Mouse (Mus musculus) MEL (cell line): Measurements from ENCODE around the gene Rpl41. TPM values are rescaled to one million over a fixed set of nuclear protein-coding genes. Genes with fewer than 3 reads are reported as not detected.

ENCODE experiments used
- DNase-seq: peaks from one replicate; pipeline ENCODE4 v3.0.0; 2011; ENCODE audit warnings: low read depth, low spot score
- H3K27ac ChIP-seq: 2 replicates; pipeline ENCODE4 v1.5.1; 2012; ENCODE audit warnings: low read depth, mild to moderate bottlenecking, control low read depth, low read length, moderate library complexity; ENCODE audit not compliant: control insufficient read depth
- H3K27me3 ChIP-seq, 2 experiments: fragments of 150-350 bp in 1 of 2; sonication (generic) in 1 of 2; 2 replicates each; pipeline ENCODE4 v1.6.1; 2012; ENCODE audit warnings: low read length in 2 of 2, mild to moderate bottlenecking in 2 of 2, improper control_type of control experiment in 1 of 2, moderate library complexity in 1 of 2; ENCODE audit not compliant: insufficient read depth in 2 of 2, control insufficient read depth in 1 of 2
- H3K36me3 ChIP-seq, 2 experiments: 2 replicates each; pipeline ENCODE4 v1.6.1; 2012 to 2014; ENCODE audit warnings: low read length in 2 of 2, improper control_type of control experiment in 1 of 2, inconsistent platforms in 1 of 2, mild to moderate bottlenecking in 1 of 2; ENCODE audit not compliant: insufficient read depth in 2 of 2, control insufficient read depth in 1 of 2
- H3K4me1 ChIP-seq, 2 experiments: fragments of 150-350 bp in 1 of 2; sonication (generic) in 1 of 2; 2 replicates each; pipeline ENCODE4 v1.6.1; 2012; ENCODE audit warnings: low read length in 2 of 2, improper control_type of control experiment in 1 of 2, mild to moderate bottlenecking in 1 of 2; ENCODE audit not compliant: insufficient read depth in 2 of 2, control insufficient read depth in 1 of 2
- H3K4me3 ChIP-seq, 2 experiments: fragments of 150-350 bp in 1 of 2; sonication (generic) in 1 of 2; 2 replicates each; pipeline ENCODE4 v1.5.1; 2012; ENCODE audit warnings: low read depth in 2 of 2, low read length in 2 of 2, mild to moderate bottlenecking in 2 of 2, moderate library complexity in 2 of 2, control low read depth in 1 of 2, improper control_type of control experiment in 1 of 2; ENCODE audit not compliant: control insufficient read depth in 1 of 2, insufficient read depth in 1 of 2
- H3K79me2 ChIP-seq: 2 replicates; pipeline ENCODE4 v1.6.1; 2012; ENCODE audit warnings: mild to moderate bottlenecking, low read length, moderate library complexity; ENCODE audit not compliant: control insufficient read depth, poor library complexity, insufficient read depth
- H3K9ac ChIP-seq: 2 replicates; pipeline ENCODE4 v1.6.1; 2012; ENCODE audit warnings: low read depth, mild to moderate bottlenecking, control low read depth, low read length, moderate library complexity; ENCODE audit not compliant: control insufficient read depth, poor library complexity, severe bottlenecking
- H3K9me3 ChIP-seq: fragments of 150-350 bp; sonication (generic); replicated peaks from 2 replicates; pipeline ENCODE4 v1.6.1; 2012; ENCODE audit warnings: mild to moderate bottlenecking, low read length, improper control_type of control experiment, moderate library complexity; ENCODE audit not compliant: insufficient read depth
- CHD1 ChIP-seq: IDR thresholded peaks from 2 replicates; pipeline ENCODE4 v1.6.1; 2012; ENCODE audit warnings: low read depth, mild to moderate bottlenecking, inconsistent platforms, low read length, improper control_type of control experiment
- CHD2 ChIP-seq: IDR thresholded peaks from 2 replicates; pipeline ENCODE4 v1.6.1; 2011; ENCODE audit warnings: low read length, improper control_type of control experiment
- CTCF ChIP-seq, 3 experiments: IDR thresholded peaks in 2 of 3; conservative IDR thresholded peaks in 1 of 3; 2 replicates each; pipeline ENCODE4 v1.5.1; 2011 to 2012; ENCODE audit warnings: low read length in 3 of 3, low read depth in 2 of 3, mild to moderate bottlenecking in 2 of 3, improper control_type of control experiment in 1 of 3, inconsistent platforms in 1 of 3, mixed read lengths in 1 of 3, moderate library complexity in 1 of 3; ENCODE audit not compliant: control insufficient read depth in 1 of 3, insufficient read depth in 1 of 3, poor library complexity in 1 of 3, severe bottlenecking in 1 of 3
- ELF1 ChIP-seq: IDR thresholded peaks from 2 replicates; pipeline ENCODE4 v1.6.1; 2014; ENCODE audit warnings: low read depth, mild to moderate bottlenecking, inconsistent platforms, low read length, improper control_type of control experiment, moderate library complexity
- ETS1 ChIP-seq: IDR thresholded peaks from 2 replicates; pipeline ENCODE4 v1.6.1; 2012; ENCODE audit warnings: low read depth, mild to moderate bottlenecking, inconsistent platforms, low read length, improper control_type of control experiment, moderate library complexity
- JUND ChIP-seq: IDR thresholded peaks from 2 replicates; pipeline ENCODE4 v1.6.1; 2011; ENCODE audit warnings: low read depth, mild to moderate bottlenecking, improper control_type of control experiment, low read length
- MXI1 ChIP-seq: IDR thresholded peaks from 2 replicates; pipeline ENCODE4 v1.6.1; 2011; ENCODE audit warnings: mild to moderate bottlenecking, low read depth, low read length, improper control_type of control experiment
- POLR2AphosphoS2 ChIP-seq: IDR thresholded peaks from 2 replicates; pipeline ENCODE4 v1.6.1; 2011; ENCODE audit warnings: low read length, improper control_type of control experiment
- POLR2AphosphoS5 ChIP-seq: IDR thresholded peaks from 2 replicates; pipeline ENCODE4 v1.6.1; 2012; ENCODE audit warnings: low read depth, borderline replicate concordance, mild to moderate bottlenecking, inconsistent platforms, low read length, moderate library complexity, mixed read lengths
- TAL1 ChIP-seq: IDR thresholded peaks from 2 replicates; pipeline ENCODE4 v1.6.1; 2012; ENCODE audit warnings: mild to moderate bottlenecking, inconsistent platforms, low read length, moderate library complexity, mixed read lengths
- TCF12 ChIP-seq: IDR thresholded peaks from 2 replicates; pipeline ENCODE4 v1.6.1; 2014; ENCODE audit warnings: low read depth, mild to moderate bottlenecking, inconsistent platforms, low read length, improper control_type of control experiment, moderate library complexity
- UBTF ChIP-seq: IDR thresholded peaks from 2 replicates; pipeline ENCODE4 v1.6.1; 2012; ENCODE audit warnings: low read depth, mild to moderate bottlenecking, inconsistent platforms, low read length, improper control_type of control experiment, moderate library complexity, borderline replicate concordance; ENCODE audit not compliant: insufficient read depth
- USF1 ChIP-seq: IDR thresholded peaks from 2 replicates; pipeline ENCODE4 v1.6.1; 2014; ENCODE audit warnings: low read depth, mild to moderate bottlenecking, inconsistent platforms, low read length, improper control_type of control experiment, moderate library complexity
- USF2 ChIP-seq, 2 experiments: IDR thresholded peaks; 2 replicates each; pipeline ENCODE4 v1.6.1; 2011 to 2012; ENCODE audit warnings: improper control_type of control experiment in 2 of 2, low read length in 2 of 2, borderline replicate concordance in 1 of 2, inconsistent platforms in 1 of 2, low read depth in 1 of 2, mild to moderate bottlenecking in 1 of 2; ENCODE audit not compliant: insufficient read depth in 1 of 2
- ZMIZ1 ChIP-seq: IDR thresholded peaks from 2 replicates; pipeline ENCODE4 v1.6.1; 2012; ENCODE audit warnings: low read depth, mild to moderate bottlenecking, inconsistent platforms, low read length, improper control_type of control experiment, moderate library complexity
- polyA plus RNA-seq, 2 experiments: library from polyadenylated mRNA; stranded (reverse) in 1 of 2; unstranded in 1 of 2; fragments of >175 nt in 1 of 2; fragments of >200 nt in 1 of 2; gene quantifications; 2 replicates each; pipeline versions ENCODE4 v1.2.1 to v1.2.4; 2012; ENCODE audit warnings: low replicate concordance in 2 of 2, low read depth in 1 of 2; ENCODE audit not compliant: insufficient read length in 2 of 2, insufficient read depth in 1 of 2, missing spikeins in 1 of 2
- total RNA-seq: library from RNA; depleted of rRNA; stranded (reverse); fragments of 300-350 nt; gene quantifications from 2 replicates; pipeline ENCODE4 v1.2.3, GENCODE M21; 2012

The Rpl41 gene
- total and polyA plus RNA-seq, 3 experiments = 274 to 10,905 (median 6,931) TPM

- no peaks in the 10 kb centered on the region for H3K27me3 ChIP-seq
- no peak overlapping the region for H3K9ac ChIP-seq
- H3K4me1 ChIP-seq = no peaks in the 10 kb centered on the region
- TF ChIP-seq UBTF (no peak), CHD2 (no peak), TCF12 (no peak), CTCF (IDR thresholded peaks at IDR 0.05 in 2 of 3, conservative IDR thresholded peaks at IDR 0.05 in 1 of 3; ENCODE audit: control insufficient read depth in 1 of 3, insufficient read depth in 1 of 3, low read depth in 2 of 3, low read length in 3 of 3, poor library complexity in 1 of 3, severe bottlenecking in 1 of 3) (no peak), MXI1 (no peak), ELF1 (no peak), ETS1 (no peak), JUND (no peak), USF2 (IDR thresholded peaks at IDR 0.05; ENCODE audit: borderline replicate concordance in 1 of 2, insufficient read depth in 1 of 2, low read depth in 1 of 2, low read length in 2 of 2) (no peak)
- no peaks in the 10 kb centered on the region for H3K79me2 ChIP-seq
- H3K4me3 ChIP-seq = no peak overlapping the region
- DNase-seq = no peak
- H3K27ac ChIP-seq = no peak overlapping the region
- no peaks in the 10 kb centered on the region for H3K9me3 ChIP-seq
- H3K36me3 ChIP-seq = peaks cover 0 to 2% of the 10 kb centered on the region in 2 experiments; a peak in 2 of 4 replicates
Observed at GRCm38 (mm10) chr10:128516677-128517076, 32.4 kb downstream of the Rpl41 start.

DNA sequence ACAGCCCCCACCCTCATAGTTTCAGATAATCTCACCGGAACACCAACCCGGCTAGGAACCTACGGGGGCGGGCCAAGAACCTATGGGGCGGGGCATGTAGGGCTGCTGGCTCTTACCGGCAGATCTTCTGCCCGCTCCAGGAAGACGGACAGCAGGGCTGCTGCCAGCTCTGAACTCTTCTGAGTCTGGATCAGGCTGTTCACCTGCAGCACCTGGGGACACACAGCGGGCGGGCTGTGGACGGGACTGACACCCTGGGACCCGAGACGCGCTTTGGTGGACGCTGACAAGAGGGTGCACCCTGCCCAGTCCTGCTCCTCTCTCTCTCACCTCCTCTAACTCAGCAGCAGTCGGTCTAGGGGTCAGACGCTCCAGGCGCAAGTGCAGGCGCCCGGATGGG lies 33.1 kb downstream of the Rpl41 start:
- no peaks in the 10 kb centered on the region for H3K4me1 ChIP-seq
- no peak overlapping the region for H3K9ac ChIP-seq
- H3K4me3 ChIP-seq = no peak overlapping the region
- no peak overlapping the region for H3K27ac ChIP-seq
- no peaks in the 10 kb centered on the region for H3K79me2 ChIP-seq
- DNase-seq = no peak
- peaks cover 0 to 2% of the 10 kb centered on the region in 2 experiments; a peak in 3 of 4 replicates for H3K36me3 ChIP-seq
- no peak for TF ChIP-seq USF1
- no peak for TF ChIP-seq TAL1
- TF ChIP-seq POLR2AphosphoS2 = no peak
- TF ChIP-seq CHD1 = no peak
- no peak for TF ChIP-seq UBTF
- TF ChIP-seq POLR2AphosphoS5 = no peak
- TF ChIP-seq MXI1 = no peak
- TF ChIP-seq CTCF (IDR thresholded peaks at IDR 0.05 in 2 of 3, conservative IDR thresholded peaks at IDR 0.05 in 1 of 3; ENCODE audit: control insufficient read depth in 1 of 3, insufficient read depth in 1 of 3, low read depth in 2 of 3, low read length in 3 of 3, poor library complexity in 1 of 3, severe bottlenecking in 1 of 3) = no peak
- no peak for TF ChIP-seq ZMIZ1
- TF ChIP-seq ETS1 = no peak
- no peaks in the 10 kb centered on the region for H3K27me3 ChIP-seq
- no peaks in the 10 kb centered on the region for H3K9me3 ChIP-seq
